Comparison of ENCODE assay signal across 27 mouse cellular contexts in the genomic region with DNA sequence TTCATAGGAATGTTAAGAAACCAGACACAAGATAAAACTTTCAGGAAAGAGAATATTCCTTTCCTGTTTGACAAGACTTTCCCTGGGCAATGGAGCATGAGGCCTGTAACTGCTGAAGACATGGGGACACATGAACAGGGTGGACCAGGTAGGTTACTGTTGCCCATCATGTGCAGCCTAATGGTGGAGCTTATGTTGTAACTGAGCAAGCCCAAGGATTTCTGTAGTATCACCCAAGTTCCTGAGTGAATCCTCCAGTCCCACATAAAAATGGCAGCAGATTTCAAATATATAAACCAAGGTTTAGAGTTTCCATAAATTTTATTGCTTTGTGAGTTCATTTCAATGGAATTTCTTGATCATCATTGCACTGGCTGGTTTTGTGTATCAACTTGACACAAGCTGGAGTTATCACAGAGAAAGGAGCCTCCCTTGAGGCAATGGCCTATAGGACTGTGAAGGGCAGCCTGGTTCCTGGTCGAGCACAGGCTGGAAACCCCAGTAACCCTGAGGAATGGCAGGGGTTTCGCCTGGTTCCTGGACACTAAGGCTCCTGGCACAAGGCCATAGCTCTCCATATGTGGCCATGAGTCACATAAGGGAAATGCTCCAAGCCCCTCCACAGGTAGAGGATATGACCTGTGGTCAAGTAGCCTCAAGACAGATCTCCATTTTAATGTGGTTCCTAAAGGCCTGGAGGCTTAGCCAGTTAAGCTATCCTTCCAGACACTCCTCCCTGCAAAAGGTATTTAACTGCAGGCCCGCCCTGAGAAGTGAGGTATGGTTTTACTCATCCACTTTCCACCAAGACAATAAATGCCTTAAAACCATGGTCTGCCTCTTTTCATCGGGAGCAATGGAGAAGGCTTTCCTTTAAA.
DNase-seq lines count a peak whose midpoint lies in the region; ATAC-seq lines count a peak whose summit lies in the region.
"Had no signal": no experiment of that assay in that cellular context is flagged by ENCODE, and none has a peak within 500 bp of the region (broad histone marks: within the 10 kb centered on the region; RNA-seq: fewer than 3 reads in every experiment).

No protein-coding gene starts in this region.

- H3K9ac ChIP-seq in limb, embryonic 13.5 days: no peak overlapping the region
- H3K9ac ChIP-seq in limb, embryonic 15.5 days: no peak overlapping the region
- H3K9ac ChIP-seq: forebrain, embryonic 13.5 days; heart, embryonic 12.5 days; heart, embryonic 15.5 days; hindbrain, embryonic 13.5 days had no signal

- WGBS in limb, embryonic 13.5 days: 59% methylated on average over 4 of the region's 4 CpGs
- 89% methylated on average over 4 of the region's 4 CpGs for WGBS in limb, embryonic 10.5 days
- WGBS in limb, embryonic 15.5 days: 64% methylated on average over 4 of the region's 4 CpGs

- H3K4me1 ChIP-seq in limb, embryonic 13.5 days: peaks cover 8% of the 10 kb centered on the region; the same call in 1 of the 2 replicates
- H3K4me1 ChIP-seq in limb, embryonic 10.5 days: no peaks in the 10 kb centered on the region
- H3K4me1 ChIP-seq in limb, embryonic 15.5 days: 0 out of 2 replicates have a peak, but pooled peaks cover 9% of the 10 kb centered on the region
- H3K4me1 ChIP-seq: forebrain, embryonic 10.5 days; forebrain, embryonic 13.5 days; heart, embryonic 12.5 days; heart, embryonic 15.5 days; hindbrain, embryonic 13.5 days had no signal

- H3K4me2 ChIP-seq in limb, embryonic 13.5 days (replicated peaks): no peak overlapping the region
- no peak overlapping the region for H3K4me2 ChIP-seq in limb, embryonic 15.5 days
- H3K4me2 ChIP-seq: forebrain, embryonic 13.5 days; heart, embryonic 12.5 days; heart, embryonic 15.5 days; hindbrain, embryonic 13.5 days had no signal

- H3K36me3 ChIP-seq in limb, embryonic 13.5 days: no peaks in the 10 kb centered on the region
- H3K36me3 ChIP-seq in limb, embryonic 10.5 days: no peaks in the 10 kb centered on the region
- H3K36me3 ChIP-seq in limb, embryonic 15.5 days: no peaks in the 10 kb centered on the region
- H3K36me3 ChIP-seq: forebrain, embryonic 10.5 days; heart, embryonic 12.5 days; heart, embryonic 15.5 days; hindbrain, embryonic 10.5 days; hindbrain, embryonic 13.5 days had no signal

- H3K27ac ChIP-seq in limb, embryonic 13.5 days: peak overlapping the region; percentile 44; the same call in 1 of the 2 replicates
- no peak overlapping the region for H3K27ac ChIP-seq in limb, embryonic 10.5 days
- no peak overlapping the region for H3K27ac ChIP-seq in limb, embryonic 15.5 days
- H3K27ac ChIP-seq: forebrain, embryonic 10.5 days; forebrain, embryonic 13.5 days; heart, embryonic 15.5 days; hindbrain, embryonic 10.5 days; hindbrain, embryonic 13.5 days; hindbrain, postnatal 0 days had no signal

- H3K9me3 ChIP-seq in limb, embryonic 13.5 days: no peaks in the 10 kb centered on the region
- H3K9me3 ChIP-seq in limb, embryonic 10.5 days (replicated peaks): no peaks in the 10 kb centered on the region
- H3K9me3 ChIP-seq in limb, embryonic 15.5 days: no peaks in the 10 kb centered on the region
- H3K9me3 ChIP-seq: forebrain, embryonic 10.5 days; forebrain, embryonic 13.5 days; heart, embryonic 12.5 days; heart, embryonic 15.5 days; hindbrain, embryonic 10.5 days; hindbrain, embryonic 13.5 days had no signal

- no peak overlapping the region for H3K4me3 ChIP-seq in limb, embryonic 13.5 days
- H3K4me3 ChIP-seq in limb, embryonic 10.5 days: no peak overlapping the region
- no peak overlapping the region for H3K4me3 ChIP-seq in limb, embryonic 15.5 days
- H3K4me3 ChIP-seq: forebrain, embryonic 10.5 days; forebrain, embryonic 13.5 days; heart, embryonic 12.5 days; heart, embryonic 15.5 days; hindbrain, embryonic 10.5 days; hindbrain, embryonic 13.5 days had no signal

- H3K27me3 ChIP-seq in limb, embryonic 13.5 days: 0 out of 2 replicates have a peak, but pooled peaks cover 3% of the 10 kb centered on the region
- H3K27me3 ChIP-seq in limb, embryonic 10.5 days (ENCODE audit: low read depth, poor library complexity, severe bottlenecking): no peaks in the 10 kb centered on the region
- H3K27me3 ChIP-seq in limb, embryonic 15.5 days: no peaks in the 10 kb centered on the region
- H3K27me3 ChIP-seq: forebrain, embryonic 13.5 days; heart, embryonic 12.5 days; heart, embryonic 15.5 days; hindbrain, embryonic 13.5 days had no signal

- DNase-seq in cerebellum, postnatal 10 days: peak; percentile 16 to 20
- DNase-seq in cerebellum, adult 8-10 months: no peak
- DNase-seq in cerebellum, postnatal 36 days: peak; percentile 8 to 12
- no peak for DNase-seq in cerebellum, adult 9-11 months
- no peak for DNase-seq in limb, embryonic 10.5 days (ENCODE audit: low spot score)
- no peak for DNase-seq in urinary bladder, postnatal 36 days (ENCODE audit: low spot score in 2 of 2)
- DNase-seq: adrenal gland, adult 8-10 months; adrenal gland, postnatal 25 days; gastrocnemius, postnatal 14 days; heart, adult 18-20 months; heart, postnatal 10 days; heart, postnatal 36 days; kidney, adult 18-20 months had no signal

- ATAC-seq in limb, embryonic 13.5 days (ENCODE audit: low FRiP score, low read depth): peak; percentile 67; the same call in 1 of the 2 replicates
- ATAC-seq in limb, embryonic 15.5 days (ENCODE audit: insufficient number of reproducible peaks, low FRiP score, low TSS enrichment, low read depth): peak; percentile 58; the same call in 1 of the 2 replicates
- ATAC-seq: activated CD4-positive, CD25-positive, alpha-beta regulatory T cell, adult 4 months; CD4-positive, CD25-positive, alpha-beta regulatory T cell, adult 4 months; forebrain, embryonic 13.5 days; forebrain, embryonic 16.5 days; hindbrain, postnatal 0 days; inflammation-experienced regulatory T-cells, adult 6 months; intestine, embryonic 16.5 days had no signal

Comparison
In these comparisons a context has a peak if more than half of its experiments do, and no peak if none do; other contexts are left out.
1. DNase-seq: peak in cerebellum, postnatal 10 days (2 of 2) and cerebellum, postnatal 36 days (2 of 2); none in cerebellum, adult 8-10 months (single experiment), cerebellum, adult 9-11 months (single experiment), limb, embryonic 10.5 days (single experiment) and urinary bladder, postnatal 36 days (0 of 2).